Mouse (Mus musculus) myocyte (in vitro differentiated cells): Measurements from ENCODE around the gene Gm42421.

Experiments used
- E2F4 ChIP-seq: IDR thresholded peaks from one replicate; pipeline ENCODE4 v1.6.1; 2011; ENCODE audit warnings: mild to moderate bottlenecking, control low read depth, moderate library complexity; ENCODE audit not compliant: insufficient read depth
- MAX ChIP-seq: IDR thresholded peaks from one replicate; pipeline ENCODE4 v1.6.1; 2011; ENCODE audit warnings: low read depth, mild to moderate bottlenecking, control low read depth
- MYOD1 ChIP-seq, 3 experiments: IDR thresholded peaks; one replicate each; pipeline ENCODE4 v1.6.1; 2011; ENCODE audit warnings: control low read depth in 2 of 3, low read depth in 2 of 3, mild to moderate bottlenecking in 2 of 3, moderate library complexity in 1 of 3; ENCODE audit not compliant: insufficient read length in 2 of 3, control insufficient read depth in 1 of 3
- MYOG ChIP-seq, 3 experiments: IDR thresholded peaks; one replicate each; pipeline ENCODE4 v1.6.1; 2011; ENCODE audit warnings: control low read depth in 2 of 3, low read depth in 2 of 3, mild to moderate bottlenecking in 2 of 3; ENCODE audit not compliant: insufficient read length in 2 of 3, control insufficient read depth in 1 of 3, insufficient read depth in 1 of 3
- POLR2A ChIP-seq: IDR thresholded peaks from one replicate; pipeline ENCODE4 v1.6.1; 2011; ENCODE audit warnings: low read depth, mild to moderate bottlenecking, control low read depth, moderate library complexity; ENCODE audit not compliant: insufficient read length
- REST ChIP-seq: IDR thresholded peaks from one replicate; pipeline ENCODE4 v1.6.1; 2011; ENCODE audit warnings: mild to moderate bottlenecking, control low read depth, moderate library complexity; ENCODE audit not compliant: insufficient read depth, insufficient read length

- no peak for TF ChIP-seq POLR2A
- TF ChIP-seq MYOD1 (IDR thresholded peaks at IDR 0.05; ENCODE audit: control insufficient read depth in 1 of 3, insufficient read length in 2 of 3, low read depth in 2 of 3) = no peak
- no peak for TF ChIP-seq REST
- TF ChIP-seq E2F4 = no peak
- no peak for TF ChIP-seq MAX
- no peak for TF ChIP-seq MYOG (IDR thresholded peaks at IDR 0.05; ENCODE audit: control insufficient read depth in 1 of 3, insufficient read depth in 1 of 3, insufficient read length in 2 of 3, low read depth in 2 of 3)
Measured at GRCm38 (mm10) chr5:143893396-143893795, 34.6 kb upstream of the Gm42421 start.
